Mouse (Mus musculus) erythroblast, embryonic 14.5 days (primary cell): ENCODE data around the gene Dip2c. TPM values are rescaled to one million over a fixed set of nuclear protein-coding genes. Genes with fewer than 3 reads are reported as not detected.

Source experiments
- H3K27me3 ChIP-seq: 2 replicates; pipeline ENCODE4 v1.6.1; 2012; ENCODE audit warnings: inconsistent platforms; ENCODE audit not compliant: control insufficient read depth
- H3K36me3 ChIP-seq: 2 replicates; pipeline ENCODE4 v1.6.1; 2012; ENCODE audit warnings: mild to moderate bottlenecking, inconsistent platforms; ENCODE audit not compliant: control insufficient read depth
- H3K4me1 ChIP-seq: 2 replicates; pipeline ENCODE4 v1.6.1; 2012; ENCODE audit warnings: inconsistent platforms; ENCODE audit not compliant: control insufficient read depth
- H3K4me3 ChIP-seq: replicated peaks from 2 replicates; pipeline ENCODE3; 2012; ENCODE audit warnings: moderate library complexity, mild to moderate bottlenecking, inconsistent platforms
- H3K9me3 ChIP-seq: 2 replicates; pipeline ENCODE4 v1.6.1; 2012; ENCODE audit warnings: low read length, inconsistent platforms, mixed read lengths; ENCODE audit not compliant: control insufficient read depth
- GATA1 ChIP-seq: IDR thresholded peaks from 2 replicates; pipeline ENCODE4 v1.6.1; 2012; ENCODE audit warnings: low read length, inconsistent platforms, mixed read lengths
- TAL1 ChIP-seq: IDR thresholded peaks from 3 replicates; pipeline ENCODE4 v1.6.1; 2012; ENCODE audit warnings: low read length, inconsistent platforms, mixed read lengths
- polyA plus RNA-seq: library from polyadenylated mRNA; stranded (reverse); fragments of >175 nt; gene quantifications from 2 replicates; pipeline ENCODE4 v1.2.3, GENCODE M21; 2012

Dip2c gene
- polyA plus RNA-seq, 1 experiment: 0.02 TPM

DNA sequence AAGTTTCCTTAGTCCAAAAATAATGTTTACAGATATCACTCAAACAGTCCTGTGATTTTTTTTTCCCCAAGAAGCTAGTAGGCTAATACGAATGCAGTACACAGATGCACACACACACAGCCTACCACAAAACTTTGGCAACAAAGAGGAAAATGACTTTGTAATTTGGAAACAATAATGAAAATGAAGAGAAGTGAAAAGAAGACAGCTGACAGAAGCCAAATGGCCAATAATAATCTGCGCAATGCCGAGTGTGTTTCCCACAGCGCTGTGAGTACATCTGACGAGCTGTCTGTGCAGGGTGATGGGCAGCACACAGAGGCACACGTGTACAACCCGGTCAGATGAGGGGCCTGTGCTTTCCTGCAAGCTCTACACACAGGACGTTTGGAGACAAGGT is 430.4 kb downstream of the Dip2c start:
- peaks cover 18% of the 10 kb centered on the region for H3K36me3 ChIP-seq
- no peak for TF ChIP-seq TAL1
- peaks cover 2% of the 10 kb centered on the region; the same call in 1 of the 2 replicates for H3K4me1 ChIP-seq

DNA sequence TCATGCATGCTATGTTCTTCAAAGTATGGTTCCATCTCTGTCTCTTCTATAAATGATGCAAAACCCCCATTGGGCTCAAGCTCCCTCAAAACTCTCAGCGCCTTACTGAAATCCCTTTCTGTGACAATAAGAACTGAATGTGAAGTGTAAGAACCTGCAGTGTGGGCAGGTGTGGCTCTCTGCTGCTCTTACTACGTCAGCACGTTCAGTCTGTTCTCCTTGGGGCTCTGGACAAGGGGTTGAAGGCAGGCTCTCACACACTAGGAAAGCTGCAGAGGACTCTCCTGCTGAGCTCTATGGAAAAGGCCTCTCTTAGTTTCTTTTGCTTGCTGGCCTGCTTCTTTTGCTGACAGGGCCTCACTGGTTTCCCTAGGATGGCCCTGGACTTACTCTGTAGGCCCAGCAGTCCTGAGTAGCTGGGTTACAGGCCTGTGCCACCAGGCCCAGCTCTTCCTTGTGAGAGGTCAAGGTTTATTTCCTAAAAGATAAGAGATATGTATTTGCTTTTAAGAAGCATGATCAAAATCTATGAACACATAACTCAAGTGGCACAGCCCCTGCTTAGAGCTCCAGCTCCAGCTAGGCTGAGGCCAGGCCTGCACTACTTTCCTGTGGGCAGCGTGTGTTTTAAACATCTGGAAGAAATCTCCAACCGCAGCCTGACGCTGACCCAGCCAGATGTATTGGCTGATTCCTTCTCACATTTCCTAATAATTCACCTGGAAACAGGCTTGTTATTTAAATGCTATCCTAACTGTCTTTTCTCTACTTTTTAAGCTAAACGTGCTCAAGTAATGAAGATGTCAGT is 432.3 kb downstream of the Dip2c start:
- no peak for TF ChIP-seq TAL1
- TF ChIP-seq GATA1: no peak
- Histone ChIP-seq H3K27me3 (no peaks in the 10 kb centered on the region), H3K9me3 (no peaks in the 10 kb centered on the region), H3K4me3 (no peak overlapping the region), H3K4me1 (peaks cover 10% of the 10 kb centered on the region), H3K36me3 (peaks cover 18% of the 10 kb centered on the region)

More for the DNA sequence above, 430.4 kb downstream of the Dip2c start:
- no peaks in the 10 kb centered on the region for H3K9me3 ChIP-seq
- no peaks in the 10 kb centered on the region for H3K27me3 ChIP-seq
- H3K4me3 ChIP-seq: no peak overlapping the region

DNA sequence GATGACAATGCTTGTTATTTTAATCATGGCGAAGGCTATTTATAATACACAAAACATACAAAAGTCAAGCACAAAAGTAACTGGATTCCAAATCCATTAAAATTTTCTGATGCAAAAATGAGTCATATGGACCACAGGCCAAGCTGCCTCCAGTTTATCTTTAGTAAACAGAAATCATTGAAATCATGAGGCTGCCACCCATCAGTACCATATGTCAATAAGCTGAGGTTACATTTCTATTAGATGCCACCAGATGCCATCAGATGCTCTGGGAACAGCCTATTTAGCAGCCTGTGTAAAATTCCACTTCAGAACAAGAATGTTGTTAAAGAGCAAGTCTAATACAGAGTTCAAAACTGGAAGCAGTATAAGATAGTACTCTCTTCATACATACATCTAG is 436.1 kb downstream of the Dip2c start:
- Histone ChIP-seq H3K9me3 (no peaks in the 10 kb centered on the region), H3K36me3 (peaks cover 21% of the 10 kb centered on the region), H3K4me3 (no peak overlapping the region), H3K4me1 (peaks cover 17% of the 10 kb centered on the region), H3K27me3 (no peaks in the 10 kb centered on the region)
- TF ChIP-seq TAL1: no peak
- no peak for TF ChIP-seq GATA1

DNA sequence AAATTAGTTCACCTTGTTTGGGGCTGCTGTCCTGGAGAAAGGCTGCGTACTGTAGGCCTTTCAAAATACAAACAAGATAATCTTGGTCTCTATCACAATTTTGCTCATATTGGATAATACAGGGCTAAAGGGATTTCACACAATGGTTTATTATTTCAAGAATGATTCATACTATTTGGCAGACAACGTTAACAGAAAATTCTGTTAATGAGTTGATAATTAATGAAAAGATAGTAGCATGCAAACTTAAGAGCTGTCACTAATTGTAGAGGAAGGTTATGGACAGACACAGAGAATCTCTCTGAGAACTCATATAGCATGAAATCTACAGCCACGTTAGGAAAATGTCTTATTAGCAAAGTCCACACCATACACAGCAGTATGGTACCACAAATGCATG is 436.6 kb downstream of the Dip2c start:
- no peak overlapping the region for H3K4me3 ChIP-seq
- no peaks in the 10 kb centered on the region for H3K27me3 ChIP-seq
- peaks cover 17% of the 10 kb centered on the region for H3K4me1 ChIP-seq
- H3K36me3 ChIP-seq: peaks cover 20% of the 10 kb centered on the region
- TF ChIP-seq GATA1 (no peak), TAL1 (no peak)
- H3K9me3 ChIP-seq: no peaks in the 10 kb centered on the region

DNA sequence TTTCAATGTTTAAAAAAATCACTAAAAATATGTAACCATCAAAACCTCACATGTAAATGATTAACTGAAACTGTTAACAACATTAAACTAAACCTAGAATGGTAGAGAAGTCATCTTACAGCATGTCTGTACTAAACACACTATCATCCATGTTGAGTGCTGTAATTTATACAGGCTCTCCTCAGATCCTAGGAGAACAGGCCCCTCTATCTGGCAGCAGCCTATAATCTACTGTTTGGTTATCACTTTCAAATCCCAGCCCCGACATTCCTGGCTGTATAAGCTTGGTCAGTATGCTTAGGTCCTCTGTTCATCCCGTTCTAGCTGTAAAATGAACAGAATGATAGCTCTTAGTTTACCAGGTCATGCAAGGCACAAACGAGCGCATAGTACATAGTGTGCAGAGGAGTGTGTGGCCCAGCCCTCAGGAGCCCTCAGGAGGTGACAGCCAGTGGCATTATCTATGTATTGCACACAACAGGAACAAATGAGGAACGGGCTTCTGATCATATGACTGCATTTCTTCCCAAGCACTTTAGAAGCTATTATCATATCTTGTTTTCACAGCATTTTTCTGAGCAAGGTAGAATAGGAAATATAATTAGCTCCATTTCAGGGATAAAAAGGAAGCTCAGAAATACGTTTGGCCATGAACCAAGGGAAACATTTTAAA is 437.3 kb downstream of the Dip2c start:
- no peak for TF ChIP-seq TAL1
- no peak for TF ChIP-seq GATA1
- peak overlapping the region; percentile 28 for H3K4me3 ChIP-seq
- H3K36me3 ChIP-seq: peaks cover 19% of the 10 kb centered on the region
- no peaks in the 10 kb centered on the region for H3K27me3 ChIP-seq
- H3K4me1 ChIP-seq: peaks cover 17% of the 10 kb centered on the region
- H3K9me3 ChIP-seq: no peaks in the 10 kb centered on the region

DNA sequence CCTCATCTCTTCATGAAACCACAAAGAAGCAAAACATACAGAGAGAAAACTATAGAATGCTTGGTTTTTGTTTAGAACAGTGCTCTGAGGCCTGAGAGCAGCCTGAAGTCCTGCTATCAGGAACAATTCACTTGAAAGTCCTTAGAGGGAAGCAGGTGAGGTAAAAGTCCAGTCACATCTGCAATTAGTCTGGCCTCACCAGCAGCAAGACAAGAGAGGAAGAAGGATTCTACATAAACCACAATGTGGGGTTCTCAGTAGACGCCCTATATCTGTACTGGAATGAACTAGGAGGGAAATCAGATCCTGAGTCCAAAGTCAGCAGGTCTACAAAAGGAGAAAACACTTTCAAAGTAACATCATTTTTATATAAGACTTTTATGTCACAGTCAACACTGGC is 438.9 kb downstream of the Dip2c start:
- Histone ChIP-seq H3K4me1 (peaks cover 17% of the 10 kb centered on the region), H3K27me3 (no peaks in the 10 kb centered on the region), H3K9me3 (no peaks in the 10 kb centered on the region), H3K36me3 (peaks cover 16% of the 10 kb centered on the region), H3K4me3 (no peak overlapping the region)
- TF ChIP-seq GATA1 (no peak), TAL1 (no peak)

Other genes with a start within 250 kb of the Dip2c start
- gene Larp4b, start 182.6 kb upstream of the Dip2c start, polyA plus RNA-seq: 1.5 and 2.0 TPM in 2 replicates